Mouse (Mus musculus) heart, embryonic 14.5 days (tissue): ENCODE measurements around the gene Wdr37. TPM values are rescaled to one million over a fixed set of nuclear protein-coding genes. Genes with fewer than 3 reads are reported as not detected.

Experiments used
- ATAC-seq: fragments of 200-750 bp; cut with Nextera tagmentation; 2 replicates; pipeline ENCODE4 v1.8.0; 2017; ENCODE audit warnings: low read depth, moderate TSS enrichment; ENCODE audit not compliant: insufficient number of reproducible peaks, insufficient read depth, low FRiP score
- H3K27ac ChIP-seq, 2 experiments: fragments of 200-500 bp in 1 of 2; fragments of 300-500 bp in 1 of 2; sonication (generic) in 1 of 2; replicated peaks in 1 of 2; 2 replicates each; pipeline ENCODE4 v1.5.1; 2012 to 2014; ENCODE audit warnings: low read depth in 2 of 2, low read length in 2 of 2, control low read depth in 1 of 2, mild to moderate bottlenecking in 1 of 2, mixed read lengths in 1 of 2; ENCODE audit not compliant: control insufficient read depth in 1 of 2, insufficient read depth in 1 of 2
- H3K27me3 ChIP-seq: fragments of 300-500 bp; sonication (generic); 2 replicates; pipeline ENCODE4 v1.6.1; 2014; ENCODE audit warnings: mild to moderate bottlenecking, low read length, control low read depth; ENCODE audit not compliant: control insufficient read depth, insufficient read depth
- H3K36me3 ChIP-seq: fragments of 300-500 bp; sonication (generic); 2 replicates; pipeline ENCODE4 v1.6.1; 2014; ENCODE audit warnings: mild to moderate bottlenecking, control low read depth, low read length, mixed read lengths; ENCODE audit not compliant: control insufficient read depth, insufficient read depth
- H3K4me1 ChIP-seq, 2 experiments: fragments of 200-500 bp in 1 of 2; fragments of 300-500 bp in 1 of 2; sonication (generic) in 1 of 2; 2 replicates each; pipeline ENCODE4 v1.6.1; 2012 to 2014; ENCODE audit warnings: low read length in 2 of 2, control low read depth in 1 of 2, mixed read lengths in 1 of 2; ENCODE audit not compliant: control insufficient read depth in 2 of 2, insufficient read depth in 2 of 2
- H3K4me2 ChIP-seq: fragments of 300-500 bp; sonication (generic); 2 replicates; pipeline ENCODE4 v1.6.1; 2014; ENCODE audit warnings: mild to moderate bottlenecking, low read length
- H3K4me3 ChIP-seq, 2 experiments: fragments of 200-500 bp in 1 of 2; fragments of 300-500 bp in 1 of 2; sonication (generic) in 1 of 2; 2 replicates each; pipeline ENCODE4 v1.5.1; 2012 to 2014; ENCODE audit warnings: low read length in 2 of 2, mild to moderate bottlenecking in 2 of 2, control low read depth in 1 of 2, low read depth in 1 of 2, moderate library complexity in 1 of 2; ENCODE audit not compliant: control insufficient read depth in 1 of 2, insufficient read depth in 1 of 2
- H3K9ac ChIP-seq: fragments of 300-500 bp; sonication (generic); 2 replicates; pipeline ENCODE4 v1.6.1; 2014; ENCODE audit warnings: mild to moderate bottlenecking, low read length
- H3K9me3 ChIP-seq: fragments of 300-500 bp; sonication (generic); 2 replicates; pipeline ENCODE4 v1.6.1; 2016; ENCODE audit warnings: low read length, control low read depth; ENCODE audit not compliant: control insufficient read depth
- WGBS: fragments of 180-500 bp; shearing (Covaris S2); extraction: QIAGEN DNeasy Blood & Tissue Kit; methylation state at CpG from one replicate; pipeline ENCODE4 v1.1.7; 2014; 5-methylcytosine and 5-hydroxymethylcytosine counted together
- polyA plus RNA-seq: library from polyadenylated mRNA; unstranded; fragments of >200 nt; fragmentation: Nextera tagmentation; extraction: Ambion mirVana; gene quantifications from 2 replicates; pipeline ENCODE4 v1.2.1, GENCODE M21; 2014

Wdr37 gene
- polyA plus RNA-seq, 1 experiment from 2014 or later = 23.8 TPM

DNA sequence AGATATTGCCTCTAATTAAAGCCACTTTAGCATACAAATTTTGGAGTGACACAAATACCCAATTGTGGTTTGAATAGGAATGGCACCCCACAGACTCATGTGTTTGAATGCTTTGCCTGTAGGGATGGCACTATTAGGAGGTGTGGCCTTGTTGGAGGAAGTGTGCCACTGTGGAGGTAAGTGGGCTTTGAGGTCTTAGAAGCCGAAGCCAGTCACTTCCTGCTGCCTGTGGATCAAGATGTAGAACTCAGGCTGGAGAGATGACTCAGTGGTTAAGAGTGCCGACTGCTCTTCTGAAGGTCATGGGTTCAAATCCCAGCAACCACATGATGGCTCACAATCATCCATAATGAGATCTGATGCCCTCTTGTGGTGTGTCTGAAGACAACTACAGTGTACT is 30.8 kb downstream of the Wdr37 start:
- H3K36me3 ChIP-seq = peaks cover 89% of the 10 kb centered on the region
- 85% methylated on average over 2 of the region's 2 CpGs for WGBS
- H3K4me1 ChIP-seq = no peaks in the 10 kb centered on the region
- no peaks in the 10 kb centered on the region for H3K27me3 ChIP-seq
- no peaks in the 10 kb centered on the region for H3K9me3 ChIP-seq
- no peak overlapping the region for H3K4me3 ChIP-seq
- no peak for ATAC-seq
- peak overlapping the region; percentile 33 to 66; a peak in 3 of 4 replicates for H3K27ac ChIP-seq
- H3K9ac ChIP-seq = no peak overlapping the region
- H3K4me2 ChIP-seq = no peak overlapping the region

DNA sequence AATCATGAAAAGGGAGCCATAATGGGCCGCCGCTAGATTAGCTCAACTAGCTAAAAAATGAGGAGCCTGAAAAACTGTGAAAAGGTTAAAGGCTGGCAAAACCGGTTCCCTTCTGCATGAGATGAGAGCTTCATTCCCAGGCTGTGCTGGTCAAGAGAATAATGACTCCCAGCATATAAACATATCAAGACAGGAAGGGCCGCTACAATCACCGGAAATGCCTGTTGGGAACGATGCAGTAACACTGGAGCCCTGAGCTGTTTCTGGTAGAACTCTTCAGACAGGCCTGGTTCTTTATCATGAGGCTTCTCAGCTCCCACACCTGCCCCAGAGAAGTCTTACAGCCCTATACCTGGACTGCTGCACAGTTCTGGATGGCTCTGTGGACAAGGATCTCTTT is 31.8 kb downstream of the Wdr37 start:
- peak; percentile 60 for ATAC-seq
- Histone ChIP-seq H3K9me3 (no peaks in the 10 kb centered on the region), H3K9ac (no peak overlapping the region), H3K36me3 (peaks cover 90% of the 10 kb centered on the region), H3K27me3 (no peaks in the 10 kb centered on the region), H3K4me1 (no peaks in the 10 kb centered on the region), H3K4me3 (no peak overlapping the region), H3K27ac (peak overlapping the region; percentile 69 to 80), H3K4me2 (no peak overlapping the region)
- WGBS = 64% methylated on average over 6 of the region's 6 CpGs

DNA sequence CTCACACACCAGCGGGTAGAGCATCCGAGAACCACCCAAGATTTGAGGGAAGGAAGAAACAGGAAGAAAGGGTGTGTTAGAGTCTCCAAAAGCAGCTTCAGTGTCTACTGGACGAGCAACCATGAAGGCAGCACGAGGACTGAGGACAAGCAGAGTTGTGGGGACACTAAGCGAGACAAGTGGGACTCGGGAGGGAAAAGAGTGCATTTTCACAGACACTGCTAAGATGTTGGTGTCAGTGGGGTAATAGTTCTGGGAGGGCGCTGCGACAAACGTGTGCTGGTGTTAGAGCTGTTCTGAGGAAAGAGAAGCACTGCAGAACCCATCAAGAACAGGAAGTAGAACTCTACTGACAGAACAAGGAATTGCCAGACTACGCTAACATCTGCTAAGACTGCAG is 32.6 kb downstream of the Wdr37 start:
- Histone ChIP-seq H3K4me3 (no peak overlapping the region), H3K4me2 (no peak overlapping the region), H3K9ac (no peak overlapping the region), H3K27me3 (no peaks in the 10 kb centered on the region), H3K4me1 (no peaks in the 10 kb centered on the region), H3K36me3 (peaks cover 94% of the 10 kb centered on the region), H3K27ac (peak overlapping the region; percentile 69 to 80), H3K9me3 (no peaks in the 10 kb centered on the region)
- WGBS = 86% methylated on average over 10 of the region's 10 CpGs
- no peak for ATAC-seq

DNA sequence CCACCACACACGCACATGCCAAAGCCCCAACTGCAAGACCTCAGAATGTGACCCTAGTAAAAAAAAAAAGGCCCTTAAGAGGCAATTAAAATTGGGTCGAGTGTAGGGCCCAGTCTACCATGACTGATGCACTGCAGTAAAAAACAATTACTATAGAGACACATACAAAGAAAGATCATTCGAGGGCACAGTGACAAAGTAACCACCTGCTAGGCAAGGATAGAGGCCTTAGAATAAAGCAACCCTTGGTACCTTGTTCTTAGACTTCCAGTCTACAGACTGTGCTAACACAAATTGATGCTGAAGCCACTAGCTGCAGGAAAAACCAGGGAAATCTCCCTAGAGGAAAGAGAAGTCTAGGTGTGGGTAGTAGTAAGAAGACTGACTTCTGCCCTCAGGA is 33.3 kb downstream of the Wdr37 start:
- WGBS = 79% methylated on average over 3 of the region's 3 CpGs
- no peak overlapping the region for H3K4me2 ChIP-seq
- no peaks in the 10 kb centered on the region for H3K9me3 ChIP-seq
- no peak overlapping the region for H3K9ac ChIP-seq
- H3K4me1 ChIP-seq = no peaks in the 10 kb centered on the region
- H3K4me3 ChIP-seq = no peak overlapping the region
- peaks cover 94% of the 10 kb centered on the region for H3K36me3 ChIP-seq
- H3K27ac ChIP-seq = no peak overlapping the region
- no peak for ATAC-seq
- H3K27me3 ChIP-seq = no peaks in the 10 kb centered on the region

DNA sequence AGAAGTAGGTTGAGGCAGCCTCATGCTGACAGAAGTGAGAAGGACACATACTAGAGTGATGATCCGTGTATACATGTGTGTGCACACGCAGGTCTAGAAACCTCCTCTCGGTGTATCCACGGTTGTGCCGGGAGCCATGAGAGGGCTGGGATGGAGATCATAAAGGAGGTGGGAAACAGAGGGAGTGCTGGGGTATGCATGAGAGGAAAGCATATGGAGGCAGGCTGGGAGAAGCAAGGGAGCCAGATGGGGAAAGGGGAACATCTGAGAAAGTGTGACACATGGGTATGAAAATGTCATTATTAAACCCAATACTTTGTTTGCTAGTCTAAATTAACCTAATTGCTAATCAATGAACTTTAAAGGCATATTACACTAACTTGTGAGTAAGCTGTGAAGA is 37.1 kb downstream of the Wdr37 start:
- H3K4me2 ChIP-seq = no peak overlapping the region
- H3K9me3 ChIP-seq = no peaks in the 10 kb centered on the region
- H3K36me3 ChIP-seq = peaks cover 80% of the 10 kb centered on the region
- H3K9ac ChIP-seq = no peak overlapping the region
- H3K4me3 ChIP-seq = no peak overlapping the region
- ATAC-seq = no peak
- WGBS = 94% methylated on average over 5 of the region's 5 CpGs
- no peak overlapping the region for H3K27ac ChIP-seq
- H3K27me3 ChIP-seq = no peaks in the 10 kb centered on the region
- no peaks in the 10 kb centered on the region for H3K4me1 ChIP-seq

DNA sequence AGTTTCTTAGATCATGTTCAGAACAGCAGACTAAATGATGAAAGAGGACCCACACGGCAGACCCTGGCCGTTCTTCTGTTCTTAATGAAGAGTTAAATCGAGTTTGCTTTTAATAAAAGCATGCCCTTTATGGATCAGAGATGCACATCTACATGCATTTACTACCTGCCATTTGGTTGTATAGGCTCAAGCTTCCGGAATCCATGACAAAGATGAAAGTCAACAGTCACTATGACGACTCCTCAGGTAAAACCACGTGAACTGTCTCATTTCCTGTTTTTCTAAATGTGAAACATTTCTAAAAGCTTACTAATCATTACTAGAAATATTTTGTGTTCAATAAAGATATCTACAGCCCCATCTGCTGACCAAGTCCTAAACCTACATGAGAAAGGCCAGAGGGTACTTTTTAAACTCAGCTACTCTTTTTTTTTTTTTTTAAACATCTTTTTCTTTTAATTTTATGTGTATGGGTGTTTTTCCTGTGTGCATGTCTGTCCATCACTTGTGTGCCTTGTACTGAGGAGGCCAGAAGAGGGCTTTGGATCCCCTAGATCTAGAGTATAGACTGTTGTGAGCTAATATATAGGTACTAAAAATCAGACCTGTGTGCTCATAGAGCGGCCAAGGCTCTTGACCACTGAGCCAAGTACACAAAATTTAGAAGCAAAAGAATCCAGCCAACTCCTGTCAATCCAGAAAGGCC is 40.0 kb downstream of the Wdr37 start:
- no peak overlapping the region for H3K27ac ChIP-seq
- 87% methylated on average over 7 of the region's 7 CpGs for WGBS
- H3K36me3 ChIP-seq = peaks cover 70% of the 10 kb centered on the region

DNA sequence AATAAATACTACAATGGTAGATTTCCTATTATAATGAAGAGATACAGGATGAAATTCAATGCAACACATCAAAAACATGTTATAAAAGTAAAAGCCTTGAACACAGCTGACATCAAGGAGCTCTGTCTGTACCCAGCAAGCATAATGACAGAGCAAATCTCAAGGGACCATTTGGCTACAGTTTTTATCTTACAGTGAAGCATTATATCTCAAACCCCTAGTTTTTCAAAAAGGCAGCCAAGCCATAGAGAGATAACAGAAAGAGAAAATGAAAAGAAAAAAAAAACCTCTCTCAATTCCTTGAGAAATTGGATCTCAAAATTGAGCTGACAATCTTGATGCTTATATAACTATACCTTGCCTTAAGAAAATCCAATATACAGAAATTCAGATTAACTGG is 41.0 kb downstream of the Wdr37 start:
- Histone ChIP-seq H3K4me2 (no peak overlapping the region), H3K27ac (no peak overlapping the region), H3K36me3 (peaks cover 60% of the 10 kb centered on the region), H3K4me3 (no peak overlapping the region), H3K9me3 (no peaks in the 10 kb centered on the region), H3K4me1 (no peaks in the 10 kb centered on the region), H3K27me3 (no peaks in the 10 kb centered on the region), H3K9ac (no peak overlapping the region)
- ATAC-seq = no peak

More for the DNA sequence above, 40.0 kb downstream of the Wdr37 start:
- H3K4me1 ChIP-seq = no peaks in the 10 kb centered on the region
- no peaks in the 10 kb centered on the region for H3K9me3 ChIP-seq
- H3K4me2 ChIP-seq = no peak overlapping the region
- H3K27me3 ChIP-seq = no peaks in the 10 kb centered on the region
- no peak for ATAC-seq
- H3K9ac ChIP-seq = no peak overlapping the region
- H3K4me3 ChIP-seq = no peak overlapping the region

DNA sequence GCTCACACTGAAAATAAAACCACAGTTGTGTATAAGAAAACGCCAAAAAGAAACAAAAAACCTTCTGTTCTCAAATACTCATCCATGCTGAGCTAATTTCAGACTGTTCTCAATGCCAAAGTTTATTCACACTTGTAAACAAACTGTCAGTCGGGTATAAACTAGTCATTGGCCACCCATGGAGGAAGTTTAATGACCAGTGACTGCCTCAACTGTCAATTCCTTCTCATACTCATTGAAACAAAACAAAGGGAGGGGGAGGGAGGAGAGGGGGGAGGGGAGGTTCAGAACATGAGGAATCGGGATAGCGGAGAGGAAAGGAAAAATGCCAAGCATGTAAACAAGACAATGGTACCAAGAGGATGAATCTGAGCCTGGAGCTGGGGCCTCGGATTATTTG is 41.9 kb downstream of the Wdr37 start:
- no peaks in the 10 kb centered on the region for H3K27me3 ChIP-seq
- H3K9me3 ChIP-seq = no peaks in the 10 kb centered on the region
- H3K4me1 ChIP-seq = no peaks in the 10 kb centered on the region
- H3K4me3 ChIP-seq = no peak overlapping the region
- no peak overlapping the region for H3K27ac ChIP-seq
- H3K4me2 ChIP-seq = no peak overlapping the region
- peaks cover 55% of the 10 kb centered on the region for H3K36me3 ChIP-seq
- no peak overlapping the region for H3K9ac ChIP-seq
- ATAC-seq = no peak
- 73% methylated on average over 5 of the region's 5 CpGs for WGBS
